Mouse (Mus musculus): ENCODE measurements around the gene Lrch3.

Lrch3 gene

GRCm38 (mm10) chr16:32984631-32985030 is 70.7 kb downstream of the Lrch3 start:
- ATAC-seq (ENCODE audit: low TSS enrichment), result no peak

- ATAC-seq (ENCODE audit: low TSS enrichment), result peak; percentile 95
Measured at GRCm38 (mm10) chr16:32992158-32992557, 78.3 kb downstream of the Lrch3 start.

GRCm38 (mm10) chr16:33005216-33005615 is 91.3 kb downstream of the Lrch3 start:
- ATAC-seq (ENCODE audit: low TSS enrichment), result no peak

GRCm38 (mm10) chr16:33006888-33007287 is 93.0 kb downstream of the Lrch3 start:
- no peak for ATAC-seq (ENCODE audit: low TSS enrichment)

- 0 out of 2 replicates have a peak, but pooled peaks have one; percentile 11 for ATAC-seq (ENCODE audit: low TSS enrichment)
Measured at GRCm38 (mm10) chr16:33007436-33007835, 93.5 kb downstream of the Lrch3 start.

- ATAC-seq (ENCODE audit: low TSS enrichment), result peak; percentile 35
Measured at GRCm38 (mm10) chr16:33010166-33010565, 96.3 kb downstream of the Lrch3 start.

GRCm38 (mm10) chr16:33013801-33014200 is 99.9 kb downstream of the Lrch3 start:
- ATAC-seq (ENCODE audit: low TSS enrichment), result no peak

- no peak for ATAC-seq (ENCODE audit: low TSS enrichment)
Measured at GRCm38 (mm10) chr16:33014921-33015320, 101.0 kb downstream of the Lrch3 start.

- ATAC-seq (ENCODE audit: low TSS enrichment), result no peak
Measured at GRCm38 (mm10) chr16:33015396-33015907, 101.6 kb downstream of the Lrch3 start.

- ATAC-seq (ENCODE audit: low TSS enrichment), result no peak
Measured at GRCm38 (mm10) chr16:33015986-33016385, 102.1 kb downstream of the Lrch3 start.

- ATAC-seq (ENCODE audit: low TSS enrichment), result peak; percentile 69
Measured at GRCm38 (mm10) chr16:33017677-33018349, 103.9 kb downstream of the Lrch3 start.

- ATAC-seq (ENCODE audit: low TSS enrichment), result no peak
Measured at GRCm38 (mm10) chr16:33019117-33019770, 105.3 kb downstream of the Lrch3 start.

GRCm38 (mm10) chr16:33021381-33021780 is 107.5 kb downstream of the Lrch3 start:
- no peak for ATAC-seq (ENCODE audit: low TSS enrichment)

- ATAC-seq (ENCODE audit: low TSS enrichment), result peak; percentile 94
Measured at GRCm38 (mm10) chr16:33023750-33024149, 109.8 kb downstream of the Lrch3 start.

- no peak for ATAC-seq (ENCODE audit: low TSS enrichment)
Measured at GRCm38 (mm10) chr16:33024456-33025104, 110.7 kb downstream of the Lrch3 start.

- ATAC-seq (ENCODE audit: low TSS enrichment), result peak; percentile 65; the same call in 1 of the 2 replicates
Measured at GRCm38 (mm10) chr16:33026357-33026756, 112.5 kb downstream of the Lrch3 start.

GRCm38 (mm10) chr16:33036006-33036405 is 122.1 kb downstream of the Lrch3 start:
- ATAC-seq (ENCODE audit: low TSS enrichment), result no peak

- ATAC-seq (ENCODE audit: low TSS enrichment), result no peak
Measured at GRCm38 (mm10) chr16:33042682-33043081, 128.8 kb downstream of the Lrch3 start.

GRCm38 (mm10) chr16:33043268-33043667 is 129.4 kb downstream of the Lrch3 start:
- no peak for ATAC-seq (ENCODE audit: low TSS enrichment)

- no peak for ATAC-seq (ENCODE audit: low TSS enrichment)
Measured at GRCm38 (mm10) chr16:33048004-33048403, 134.1 kb downstream of the Lrch3 start.

- ATAC-seq (ENCODE audit: low TSS enrichment), result no peak
Measured at GRCm38 (mm10) chr16:33048686-33049085, 134.8 kb downstream of the Lrch3 start.

- no peak for ATAC-seq (ENCODE audit: low TSS enrichment)
Measured at GRCm38 (mm10) chr16:33049809-33050208, 135.9 kb downstream of the Lrch3 start.

- no peak for ATAC-seq (ENCODE audit: low TSS enrichment)
Measured at GRCm38 (mm10) chr16:33053141-33053540, 139.2 kb downstream of the Lrch3 start.
